Mouse (Mus musculus) bone marrow, adult 2 months (tissue): ENCODE data around the gene Nsun7.

Experiments
- CTCF ChIP-seq: fragments of 200-500 bp; IDR thresholded peaks from 2 replicates; pipeline ENCODE4 v1.5.1; 2011; ENCODE audit warnings: low read length, control low read depth; ENCODE audit not compliant: control insufficient read depth, insufficient read depth
- POLR2A ChIP-seq: fragments of 200-500 bp; IDR thresholded peaks from 2 replicates; pipeline ENCODE4 v1.6.1; 2011; ENCODE audit warnings: low read depth, mild to moderate bottlenecking, control low read depth, low read length, borderline replicate concordance; ENCODE audit not compliant: control insufficient read depth

- TF ChIP-seq CTCF: no peak
- no peak for TF ChIP-seq POLR2A
These were observed 68.4 kb downstream of the Nsun7 start for GRCm38 (mm10) chr5:66327949-66328726.
